Mouse (Mus musculus) erythroid progenitor cell, adult 5-6 weeks (primary cell): Measurements from ENCODE around the gene Spp1. TPM values are rescaled to one million over a fixed set of nuclear protein-coding genes. Genes with fewer than 3 reads are reported as not detected.

ENCODE experiments used
- ATAC-seq: replicated peaks from 2 replicates; pipeline ENCODE4 v1.8.0; 2016; ENCODE audit warnings: moderate number of reproducible peaks, mild to moderate bottlenecking, moderate TSS enrichment, inconsistent platforms; ENCODE audit not compliant: poor library complexity, low FRiP score, severe bottlenecking
- total RNA-seq, 2 experiments: library from RNA; stranded (forward) in 1 of 2; stranded (reverse) in 1 of 2; fragments of 150-400 nt in 1 of 2; fragments of 186-747, 209-891 nt in 1 of 2; gene quantifications; 2 replicates each; pipeline versions ENCODE4 v1.2.3 to v1.2.4; 2015 to 2017; ENCODE audit warnings: low replicate concordance in 2 of 2

The Spp1 gene
- total RNA-seq, 2 experiments from 2014 or later: 1.3 to 2.4 TPM

DNA sequence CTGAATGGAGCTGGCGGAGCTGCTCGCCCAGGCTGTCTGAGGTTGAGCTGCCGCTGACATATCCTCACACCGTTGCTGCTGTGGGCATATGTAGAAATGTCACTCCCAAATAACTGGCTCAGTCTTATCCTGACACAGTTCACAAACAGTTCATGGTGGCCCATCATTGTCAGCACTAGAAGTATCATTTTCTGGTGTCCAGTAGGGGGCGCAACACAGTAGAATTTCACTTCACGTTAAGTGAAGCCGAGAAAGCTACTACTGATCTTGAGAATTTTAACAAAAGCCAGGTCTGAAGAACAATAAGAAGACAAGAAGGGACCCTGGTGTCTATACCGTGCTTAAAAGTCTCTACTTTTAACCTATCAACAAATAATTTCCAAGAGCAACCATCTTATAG, 37.5 kb downstream of the Spp1 start:
- no peak for ATAC-seq

DNA sequence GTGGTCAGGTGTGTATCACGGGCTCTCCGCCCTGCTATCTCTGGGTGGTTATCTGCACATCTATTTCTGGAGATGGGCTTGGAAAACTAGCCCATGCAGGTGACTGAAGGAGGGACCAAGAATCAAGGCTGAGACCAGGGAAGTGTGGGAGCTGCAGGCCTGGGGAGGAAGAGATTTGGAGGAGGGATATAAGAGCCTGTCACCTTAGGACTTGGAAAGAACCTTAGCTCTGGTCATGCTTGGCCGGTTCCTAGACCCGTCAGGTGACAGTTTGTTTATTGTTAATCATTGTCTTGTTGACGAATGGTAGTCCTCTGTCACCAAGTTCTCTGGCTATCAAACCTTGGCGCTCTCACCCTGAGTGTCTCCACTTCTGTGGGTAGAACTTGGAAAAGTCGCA, 45.4 kb downstream of the Spp1 start:
- ATAC-seq: no peak

DNA sequence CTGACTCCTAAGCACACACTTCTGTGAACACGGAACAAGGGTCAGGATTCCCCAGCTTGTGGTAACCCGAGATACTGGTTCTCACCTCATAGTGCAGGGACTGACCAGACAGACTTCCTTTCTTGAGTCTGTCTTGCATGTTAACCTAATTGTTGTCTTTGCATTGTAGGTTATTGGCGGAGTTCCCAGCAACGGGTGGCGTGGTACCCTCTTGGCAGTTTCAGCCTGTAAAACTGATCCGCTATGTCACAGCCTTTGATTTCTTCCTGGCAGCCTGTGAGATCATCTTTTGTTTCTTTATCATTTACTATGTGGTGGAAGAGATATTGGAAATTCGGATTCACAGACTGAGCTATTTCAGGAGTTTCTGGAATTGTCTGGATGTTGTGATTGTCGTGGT, 47.9 kb downstream of the Spp1 start:
- no peak for ATAC-seq

Other genes starting within 250 kb of the Spp1 start
- not detected in 2 replicates for gene Dmp1, start 232.5 kb upstream of the Spp1 start, total RNA-seq (2015; ENCODE audit: low replicate concordance)
- gene Dmp1, start 232.5 kb upstream of the Spp1 start, total RNA-seq (2017; ENCODE audit: low replicate concordance): not detected in 2 replicates
- gene Ibsp, start 135.9 kb upstream of the Spp1 start, total RNA-seq (2015; ENCODE audit: low replicate concordance): 2.9 and 10.8 TPM in 2 replicates
- 2.4 and 12.1 TPM in 2 replicates for gene Ibsp, start 135.9 kb upstream of the Spp1 start, total RNA-seq (2017; ENCODE audit: low replicate concordance)
- not detected in 2 replicates for gene Mepe, start 109.8 kb upstream of the Spp1 start, total RNA-seq (2015; ENCODE audit: low replicate concordance)
- not detected in 2 replicates for gene Mepe, start 109.8 kb upstream of the Spp1 start, total RNA-seq (2017; ENCODE audit: low replicate concordance)
- not detected in 2 replicates for gene Pkd2, start 24.3 kb downstream of the Spp1 start, total RNA-seq (2015; ENCODE audit: low replicate concordance)
- gene Pkd2, start 24.3 kb downstream of the Spp1 start, total RNA-seq (2017; ENCODE audit: low replicate concordance): 0.90 and 1.2 TPM in 2 replicates
- gene BC005561, start 73.2 kb downstream of the Spp1 start, total RNA-seq (2015; ENCODE audit: low replicate concordance): 5.9 and 6.1 TPM in 2 replicates
- gene BC005561, start 73.2 kb downstream of the Spp1 start, total RNA-seq (2017; ENCODE audit: low replicate concordance): 4.2 and 5.2 TPM in 2 replicates